Mouse (Mus musculus) right cerebral cortex, adult 2 months (tissue): ENCODE measurements around the gene Cep41.

ENCODE experiments used
- DNase-seq, 2 experiments: peaks; one replicate each; pipeline ENCODE4 v3.0.0; 2021 to 2022; ENCODE audit warnings: low spot score in 2 of 2

Cep41 gene

GRCm38 (mm10) chr6:30710371-30711364, 17.1 kb upstream of the Cep41 start:
- no peak for DNase-seq

GRCm38 (mm10) chr6:30709115-30709514, 15.6 kb upstream of the Cep41 start:
- no peak for DNase-seq

GRCm38 (mm10) chr6:30703977-30704602, 10.5 kb upstream of the Cep41 start:
- DNase-seq = no peak

- DNase-seq = no peak
Observed at GRCm38 (mm10) chr6:30703476-30703875, 9.9 kb upstream of the Cep41 start.

- no peak for DNase-seq
Observed at GRCm38 (mm10) chr6:30702881-30703280, 9.3 kb upstream of the Cep41 start.

- no peak for DNase-seq
Observed at GRCm38 (mm10) chr6:30700182-30700581, 6.6 kb upstream of the Cep41 start.

GRCm38 (mm10) chr6:30698036-30698435, 4.5 kb upstream of the Cep41 start:
- no peak for DNase-seq

GRCm38 (mm10) chr6:30697464-30697863, 3.9 kb upstream of the Cep41 start:
- no peak for DNase-seq

- DNase-seq = no peak
Observed at GRCm38 (mm10) chr6:30695124-30695523, 1.6 kb upstream of the Cep41 start.

GRCm38 (mm10) chr6:30694209-30694608, 660 bp upstream of the Cep41 start:
- peak in 1 of 2 experiments; percentile 33 for DNase-seq

GRCm38 (mm10) chr6:30692826-30693225, 723 bp downstream of the Cep41 start:
- DNase-seq = no peak

GRCm38 (mm10) chr6:30687198-30687597, 6.4 kb downstream of the Cep41 start:
- DNase-seq = no peak

GRCm38 (mm10) chr6:30684570-30684969, 9.0 kb downstream of the Cep41 start:
- no peak for DNase-seq

- peak; percentile 37 to 51 for DNase-seq
Observed at GRCm38 (mm10) chr6:30681935-30682900, 11.3 kb downstream of the Cep41 start.

GRCm38 (mm10) chr6:30680442-30680841, 13.1 kb downstream of the Cep41 start:
- no peak for DNase-seq

- no peak for DNase-seq
Observed at GRCm38 (mm10) chr6:30679567-30679966, 14.0 kb downstream of the Cep41 start.

GRCm38 (mm10) chr6:30678482-30678881, 15.1 kb downstream of the Cep41 start:
- DNase-seq = no peak

- no peak for DNase-seq
Observed at GRCm38 (mm10) chr6:30677591-30677990, 16.0 kb downstream of the Cep41 start.

GRCm38 (mm10) chr6:30676506-30676905, 17.0 kb downstream of the Cep41 start:
- DNase-seq = no peak

- DNase-seq = peak; percentile 38 to 43
Observed at GRCm38 (mm10) chr6:30675281-30675771, 18.2 kb downstream of the Cep41 start.

- DNase-seq = no peak
Observed at GRCm38 (mm10) chr6:30674714-30675280, 18.8 kb downstream of the Cep41 start.
